Mouse (Mus musculus) adrenal gland, postnatal 4 days (tissue): ENCODE data around the gene Pcbp4. TPM values are rescaled to one million over a fixed set of nuclear protein-coding genes. Genes with fewer than 3 reads are reported as not detected.
A peak's percentile ranks its signal among the peaks of the same experiment; 100 is the strongest.

Experiments
- DNase-seq, 2 experiments: peaks; one replicate each; pipeline ENCODE4 v3.0.0; 2021 to 2022; ENCODE audit warnings: low spot score in 2 of 2, mixed read lengths in 2 of 2
- total RNA-seq, 2 experiments: library from RNA; stranded (reverse); gene quantifications; 2 replicates each; pipeline ENCODE4 v1.2.3; 2021

Pcbp4 gene
- total RNA-seq, 2 experiments from 2014 or later: 59.5 to 63.8 TPM

DNA sequence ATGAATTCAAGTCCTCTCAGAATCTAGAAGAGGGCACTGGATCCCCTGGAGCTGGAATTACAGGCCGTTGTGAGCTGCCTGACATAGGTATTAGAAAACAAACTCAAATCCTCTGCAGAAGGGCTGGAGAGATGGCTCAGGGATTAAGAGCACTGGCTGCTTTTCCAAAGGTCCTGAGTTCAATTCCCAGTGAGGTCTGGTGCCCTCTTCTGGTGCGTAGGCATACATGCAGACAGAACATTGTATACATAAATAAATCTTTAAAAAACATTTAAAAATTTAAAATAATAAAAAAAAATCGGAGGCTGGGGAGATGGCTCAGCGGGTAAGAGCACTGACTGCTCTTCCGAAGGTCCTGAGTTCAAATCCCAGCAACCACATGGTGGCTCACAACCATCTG is 10.4 kb upstream of the Pcbp4 start:
- no peak for DNase-seq

- no peak for DNase-seq
Measured at GRCm38 (mm10) chr9:106444836-106445235, 8.3 kb upstream of the Pcbp4 start.

DNA sequence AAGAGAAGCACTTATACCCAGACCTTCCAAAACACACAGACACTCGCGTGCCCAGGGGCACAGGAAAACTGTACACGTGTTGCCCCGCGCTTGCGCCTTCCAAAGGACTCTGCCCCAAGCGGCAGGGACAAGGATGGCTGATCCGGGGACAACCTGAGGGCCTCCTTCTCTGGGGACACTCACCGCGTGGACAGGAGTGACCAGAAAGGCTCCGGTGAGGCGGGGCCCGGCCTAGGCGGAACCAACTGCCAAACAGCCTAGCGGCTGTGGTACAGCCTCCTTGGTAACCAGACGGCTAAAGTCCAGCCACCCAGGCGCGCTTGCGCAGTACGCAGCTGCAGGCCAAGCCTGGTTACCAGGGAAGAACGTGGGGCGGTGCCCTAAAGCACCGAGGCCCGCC is 5.7 kb upstream of the Pcbp4 start, which contains the start of the genes Abhd14b and Abhd14a:
Gene Abhd14b (plus strand): TSS at position 112 of the 400 bp plus-strand sequence.
Gene Abhd14a (minus strand): TSS at position 331 of the 400 bp plus-strand sequence.
- peak; percentile 77 to 88 for DNase-seq

DNA sequence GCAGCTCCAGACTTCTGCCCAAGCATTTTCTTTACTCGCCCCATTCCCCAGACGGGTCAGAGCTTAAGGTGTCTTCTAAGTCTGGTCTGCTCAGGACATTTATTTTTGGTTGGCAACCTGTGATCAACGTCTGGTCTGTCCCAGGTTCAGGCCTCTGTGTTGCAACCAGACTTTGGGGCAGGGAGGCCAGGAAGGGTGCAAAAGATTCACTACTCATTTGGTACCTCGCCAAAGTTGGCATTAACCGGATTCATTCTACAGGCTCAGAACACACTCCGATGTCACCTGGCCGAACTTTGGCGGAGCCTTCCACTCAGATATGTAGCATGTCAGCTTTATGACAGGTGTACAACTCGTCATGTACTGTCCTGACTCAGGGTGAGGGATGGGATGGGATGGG is 5.1 kb upstream of the Pcbp4 start:
- no peak for DNase-seq

DNA sequence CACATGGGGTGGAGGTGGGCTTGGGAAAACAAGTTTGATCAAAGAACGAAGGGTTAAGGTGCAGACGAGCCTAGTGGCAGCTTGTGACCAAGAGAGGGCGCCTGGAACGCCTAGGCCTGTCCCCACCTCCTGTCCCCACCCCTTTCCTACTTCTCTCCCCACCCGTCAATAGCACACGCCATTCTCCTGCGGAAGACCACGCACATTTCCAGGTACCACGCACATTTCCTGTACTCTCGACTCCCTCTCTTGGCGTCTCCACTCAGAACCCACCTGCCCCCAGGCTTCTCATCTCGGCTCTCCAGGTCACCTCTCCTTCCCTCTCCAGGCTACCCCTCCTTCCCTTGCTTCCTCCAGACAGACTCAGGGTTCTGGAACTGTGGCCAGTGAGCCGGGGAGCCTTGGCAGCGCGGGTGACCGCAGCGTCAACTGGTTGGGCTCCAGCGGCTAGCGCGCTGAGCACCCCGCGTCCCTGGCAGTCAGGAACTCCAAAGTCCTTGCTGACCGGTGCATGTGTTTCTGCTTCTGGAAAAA is 4.5 kb upstream of the Pcbp4 start:
- DNase-seq: peak in 1 of 2 experiments; percentile 42

GRCm38 (mm10) chr9:106449947-106450346 is 3.1 kb upstream of the Pcbp4 start:
- no peak for DNase-seq

- DNase-seq: no peak
Measured at GRCm38 (mm10) chr9:106450661-106451060, 2.4 kb upstream of the Pcbp4 start.

GRCm38 (mm10) chr9:106451298-106451697 is 1.8 kb upstream of the Pcbp4 start:
- DNase-seq: no peak

- no peak for DNase-seq
Measured at GRCm38 (mm10) chr9:106451899-106452298, 1.2 kb upstream of the Pcbp4 start.

- no peak for DNase-seq
Measured at GRCm38 (mm10) chr9:106452351-106452750, 740 bp upstream of the Pcbp4 start.

GRCm38 (mm10) chr9:106452821-106453220 is 270 bp upstream of the Pcbp4 start:
- DNase-seq: no peak

DNA sequence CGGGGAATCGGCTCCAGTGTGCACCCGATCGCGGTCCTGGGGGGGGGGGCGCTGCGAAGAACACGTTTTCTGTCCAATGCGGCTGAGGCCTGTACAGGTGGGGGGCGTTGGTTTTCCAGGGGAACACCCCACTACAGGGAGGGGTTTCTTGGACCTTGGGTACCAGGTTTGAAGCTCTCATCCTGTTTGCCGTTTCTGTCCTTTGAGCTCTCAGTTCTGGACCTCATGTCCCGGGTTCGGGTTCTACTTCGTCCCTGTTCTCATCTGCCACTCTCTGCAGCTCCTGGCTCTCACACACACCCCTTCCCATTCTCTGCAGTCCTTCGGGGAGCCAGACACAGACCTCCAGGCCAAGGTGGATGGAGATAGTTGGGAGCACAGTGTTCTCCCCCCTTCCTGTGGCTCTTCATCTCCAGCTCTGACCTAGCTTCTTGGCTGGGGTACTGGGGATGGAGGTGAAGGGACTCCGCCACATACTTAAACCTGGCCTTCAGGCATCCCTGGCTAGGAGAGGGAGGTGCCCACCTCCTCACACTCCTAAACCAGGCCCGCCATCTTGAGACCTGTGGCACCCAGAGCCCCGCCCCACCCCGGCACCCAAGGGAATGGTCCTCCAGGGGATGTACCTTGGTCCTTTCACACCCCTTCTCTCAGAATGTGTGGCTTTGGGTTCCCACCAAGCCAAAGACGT is 1.1 kb downstream of the Pcbp4 start:
- no peak for DNase-seq

DNA sequence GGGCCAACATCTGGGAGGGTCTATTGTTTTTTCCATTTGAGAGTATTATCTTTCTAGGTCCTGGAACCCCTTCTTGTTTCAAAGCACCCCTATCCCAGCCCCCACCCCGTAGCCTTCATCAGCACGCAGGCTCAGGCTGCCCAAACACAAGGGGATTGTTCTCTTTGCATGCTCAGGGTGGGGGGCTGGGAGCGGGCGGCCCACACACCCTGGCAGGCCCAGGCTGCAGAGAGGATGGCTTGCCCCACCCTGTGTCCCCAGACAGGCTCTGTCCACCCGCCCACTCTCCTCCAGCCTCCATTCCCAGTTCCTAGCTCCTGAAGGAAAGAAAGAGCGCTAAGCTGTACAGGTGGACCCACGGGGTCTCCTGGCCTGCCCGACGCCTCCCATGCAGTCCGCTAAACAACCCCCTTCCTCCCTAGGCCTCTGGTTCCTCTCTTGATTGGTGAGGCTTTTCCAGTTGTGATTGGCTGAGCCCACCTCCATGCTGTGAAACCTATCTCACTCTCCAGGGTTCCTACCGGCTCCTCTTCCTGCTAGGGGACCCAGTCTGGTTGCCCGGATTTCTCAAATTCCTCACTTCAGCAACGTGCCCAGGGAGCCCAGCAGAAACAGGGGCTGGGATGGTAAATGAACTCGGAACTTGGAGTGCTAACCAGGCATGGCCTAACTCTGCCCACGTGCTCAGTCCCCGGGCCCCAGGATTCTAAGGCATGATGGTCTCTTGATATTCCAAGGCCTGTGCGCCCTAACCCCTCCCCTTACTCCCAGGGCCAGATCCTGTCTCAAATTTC is 2.0 kb downstream of the Pcbp4 start:
- no peak for DNase-seq

GRCm38 (mm10) chr9:106456325-106457162 is 3.5 kb downstream of the Pcbp4 start:
- no peak for DNase-seq

DNA sequence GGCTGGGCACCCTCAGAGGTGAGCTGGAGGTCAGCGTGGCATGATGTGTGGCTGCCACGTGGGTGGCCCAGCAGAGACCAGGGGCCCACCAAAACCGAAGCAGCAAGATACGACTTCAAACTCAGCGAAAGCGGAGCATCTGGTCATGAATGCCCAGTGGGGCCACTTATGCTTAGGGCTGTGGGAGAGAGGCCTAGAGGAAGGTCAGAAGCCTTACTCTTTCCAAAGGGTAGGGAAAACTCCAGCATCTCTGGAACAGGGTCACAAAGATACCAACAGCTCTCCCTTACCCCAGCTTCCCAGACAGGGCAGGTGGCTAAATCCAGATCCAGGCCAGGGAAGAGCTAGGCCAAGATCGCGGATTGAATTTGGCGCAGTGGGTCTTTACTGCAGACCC is 4.1 kb downstream of the Pcbp4 start:
- no peak for DNase-seq

GRCm38 (mm10) chr9:106457920-106458319 is 4.8 kb downstream of the Pcbp4 start:
- DNase-seq: no peak

DNA sequence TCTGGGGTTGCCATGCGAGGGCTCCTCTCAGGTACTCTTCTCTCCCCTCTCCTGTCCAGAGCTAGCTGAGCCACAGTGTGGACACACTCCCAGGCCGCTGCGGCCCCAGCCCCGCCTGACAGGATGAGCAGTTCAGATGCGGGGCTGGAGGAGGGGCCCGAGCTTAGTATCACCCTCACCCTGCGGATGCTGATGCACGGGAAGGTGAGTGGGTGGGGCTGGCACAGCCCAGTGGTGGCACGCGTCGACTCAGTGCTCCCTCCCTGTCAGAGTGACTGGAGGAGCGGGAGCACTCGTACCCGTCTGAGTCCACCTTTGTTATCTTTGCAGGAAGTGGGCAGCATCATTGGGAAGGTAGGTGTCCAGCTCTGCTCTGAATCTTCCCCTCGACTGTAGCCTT is 6.9 kb downstream of the Pcbp4 start:
- no peak for DNase-seq

DNA sequence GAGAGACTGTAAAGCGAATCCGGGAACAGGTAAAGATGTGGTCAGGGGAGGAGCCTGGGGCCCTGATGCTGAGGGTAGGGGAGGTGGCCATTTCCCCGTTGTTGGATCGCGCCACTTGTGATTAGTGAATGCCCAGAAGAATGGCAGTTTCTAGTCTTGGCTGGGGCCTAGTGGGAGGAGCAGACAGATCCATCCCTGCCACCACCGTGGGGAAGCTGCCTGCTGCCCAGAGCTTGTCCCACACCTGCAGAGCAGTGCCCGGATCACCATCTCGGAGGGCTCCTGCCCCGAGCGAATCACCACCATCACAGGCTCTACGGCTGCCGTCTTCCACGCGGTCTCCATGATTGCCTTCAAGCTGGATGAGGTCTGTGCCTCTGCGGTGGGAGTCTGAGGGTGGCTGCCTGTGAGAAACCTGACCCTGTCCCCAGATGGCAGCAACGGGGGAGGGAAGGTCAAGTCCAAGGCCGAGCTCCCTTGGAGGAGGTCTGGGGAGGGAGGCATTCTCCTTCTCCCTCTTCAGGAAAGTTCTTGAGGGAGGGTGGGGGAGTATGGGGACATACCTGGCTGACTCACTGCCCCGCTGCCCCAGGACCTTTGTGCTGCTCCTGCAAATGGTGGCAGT is 7.4 kb downstream of the Pcbp4 start:
- no peak for DNase-seq

GRCm38 (mm10) chr9:106461026-106461415 is 7.9 kb downstream of the Pcbp4 start:
- DNase-seq: no peak

DNA sequence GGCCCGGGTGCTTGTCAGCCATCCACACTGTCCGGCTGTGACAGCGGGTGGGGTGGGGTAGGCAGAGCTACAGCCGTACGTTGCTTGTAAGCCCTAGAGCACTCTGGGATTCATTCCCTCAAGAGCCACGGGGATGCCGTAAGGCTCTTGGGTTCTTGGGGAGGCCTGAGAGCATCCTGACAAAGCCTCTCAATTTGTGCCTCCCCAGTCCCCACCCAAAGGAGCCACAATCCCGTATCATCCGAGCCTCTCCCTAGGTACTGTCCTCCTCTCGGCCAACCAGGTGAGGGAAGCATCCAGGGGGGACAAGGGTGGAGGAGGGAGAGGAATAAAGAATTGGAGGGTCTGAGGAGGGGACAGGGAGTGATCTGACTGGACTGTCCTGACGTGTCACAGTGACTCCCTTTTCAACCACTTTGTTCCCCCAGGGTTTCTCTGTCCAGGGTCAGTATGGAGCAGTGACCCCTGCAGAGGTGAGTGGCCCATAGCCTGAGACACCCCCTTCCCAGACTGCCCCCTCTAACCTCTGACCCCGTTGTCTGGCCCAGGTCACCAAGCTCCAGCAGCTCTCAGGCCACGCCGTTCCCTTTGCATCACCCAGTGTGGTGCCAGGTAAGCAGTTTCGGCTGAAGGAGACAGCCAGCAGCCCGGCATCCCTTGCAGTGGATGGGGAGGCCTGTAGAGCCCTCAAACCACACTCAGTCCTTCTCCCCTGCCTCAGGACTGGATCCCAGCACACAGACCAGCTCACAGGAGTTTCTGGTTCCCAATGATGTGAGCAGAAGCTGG is 8.7 kb downstream of the Pcbp4 start:
- no peak for DNase-seq
